Mouse (Mus musculus) bone marrow macrophage, adult 2 months (primary cell): ENCODE measurements around the gene Trcg1. TPM values are rescaled to one million over a fixed set of nuclear protein-coding genes. Genes with fewer than 3 reads are reported as not detected.

Experiments used
- H3K27ac ChIP-seq: 2 replicates; pipeline ENCODE4 v1.5.1; 2012; ENCODE audit warnings: low read depth, low read length; ENCODE audit not compliant: insufficient read depth
- H3K4me1 ChIP-seq: 2 replicates; pipeline ENCODE4 v1.6.1; 2012; ENCODE audit warnings: low read length; ENCODE audit not compliant: control insufficient read depth, insufficient read depth
- H3K4me3 ChIP-seq: 2 replicates; pipeline ENCODE4 v1.5.1; 2012; ENCODE audit warnings: mild to moderate bottlenecking, low read length, moderate library complexity; ENCODE audit not compliant: insufficient read depth
- CTCF ChIP-seq: IDR thresholded peaks from 2 replicates; pipeline ENCODE4 v1.5.1; 2012; ENCODE audit warnings: low read depth, mild to moderate bottlenecking, low read length, moderate library complexity
- POLR2A ChIP-seq: IDR thresholded peaks from 2 replicates; pipeline ENCODE4 v1.6.1; 2012; ENCODE audit warnings: mild to moderate bottlenecking, low read depth, low read length, borderline replicate concordance
- polyA plus RNA-seq: library from polyadenylated mRNA; stranded (reverse); fragments of >200 nt; gene quantifications from 2 replicates; pipeline ENCODE4 v1.2.4, GENCODE M21; 2012; ENCODE audit not compliant: missing spikeins, insufficient read depth, insufficient read length

Gene Trcg1
- polyA plus RNA-seq, 1 experiment = not detected

GRCm38 (mm10) chr9:57270399-57270798 is 34.0 kb downstream of the Trcg1 start:
- no peak overlapping the region for H3K27ac ChIP-seq
- TF ChIP-seq CTCF = no peak
- TF ChIP-seq POLR2A = no peak
- peaks cover 69% of the 10 kb centered on the region for H3K4me1 ChIP-seq
- H3K4me3 ChIP-seq = no peak overlapping the region

DNA sequence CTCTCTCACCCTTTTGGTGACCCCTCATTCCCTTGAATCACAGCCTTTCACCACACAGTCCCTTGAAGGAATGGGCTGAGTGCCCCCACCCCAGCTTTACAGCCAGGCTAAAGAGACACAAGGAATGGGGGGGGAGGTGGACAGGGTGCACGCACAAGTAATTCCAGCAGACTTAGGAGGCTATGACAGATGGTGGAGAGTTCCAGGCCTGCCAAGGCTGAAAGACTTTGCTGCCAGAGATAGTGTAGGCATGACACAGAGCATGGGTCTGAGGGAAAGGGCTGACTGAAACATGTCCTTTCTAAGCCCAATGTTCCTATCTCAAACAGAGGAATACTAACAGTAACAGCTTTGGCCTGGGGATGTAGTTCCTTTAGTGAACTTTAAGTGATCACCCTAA is 34.7 kb downstream of the Trcg1 start:
- H3K27ac ChIP-seq = no peak overlapping the region
- H3K4me3 ChIP-seq = no peak overlapping the region
- H3K4me1 ChIP-seq = peaks cover 62% of the 10 kb centered on the region
- TF ChIP-seq POLR2A = no peak

- Histone ChIP-seq H3K4me1 (peaks cover 56% of the 10 kb centered on the region), H3K4me3 (no peak overlapping the region), H3K27ac (no peak overlapping the region)
- TF ChIP-seq POLR2A (no peak), CTCF (no peak)
Observed at GRCm38 (mm10) chr9:57271837-57272562, 35.6 kb downstream of the Trcg1 start.

- TF ChIP-seq POLR2A (no peak), CTCF (0 out of 2 replicates have a peak, but pooled peaks have one; percentile 24)
- peaks cover 55% of the 10 kb centered on the region for H3K4me1 ChIP-seq
- no peak overlapping the region for H3K27ac ChIP-seq
- no peak overlapping the region for H3K4me3 ChIP-seq
Observed at GRCm38 (mm10) chr9:57272902-57273804, 36.8 kb downstream of the Trcg1 start.

- no peak for TF ChIP-seq POLR2A
- TF ChIP-seq CTCF = no peak
- Histone ChIP-seq H3K4me1 (peaks cover 55% of the 10 kb centered on the region), H3K27ac (no peak overlapping the region), H3K4me3 (no peak overlapping the region)
Observed at GRCm38 (mm10) chr9:57273805-57274494, 37.6 kb downstream of the Trcg1 start.

GRCm38 (mm10) chr9:57276311-57276710 is 40.0 kb downstream of the Trcg1 start:
- H3K4me1 ChIP-seq = peaks cover 49% of the 10 kb centered on the region
- TF ChIP-seq CTCF = no peak
- TF ChIP-seq POLR2A = no peak

GRCm38 (mm10) chr9:57278268-57278667 is 41.9 kb downstream of the Trcg1 start:
- H3K4me1 ChIP-seq = peaks cover 33% of the 10 kb centered on the region
- H3K4me3 ChIP-seq = no peak overlapping the region
- H3K27ac ChIP-seq = peak overlapping the region; percentile 39
- no peak for TF ChIP-seq POLR2A
- no peak for TF ChIP-seq CTCF

More at GRCm38 (mm10) chr9:57276311-57276710, 40.0 kb downstream of the Trcg1 start:
- Histone ChIP-seq H3K27ac (no peak overlapping the region), H3K4me3 (no peak overlapping the region)

GRCm38 (mm10) chr9:57279441-57279840 is 43.1 kb downstream of the Trcg1 start:
- no peak overlapping the region for H3K4me3 ChIP-seq
- peaks cover 22% of the 10 kb centered on the region for H3K4me1 ChIP-seq
- no peak for TF ChIP-seq POLR2A
- TF ChIP-seq CTCF = no peak
- no peak overlapping the region for H3K27ac ChIP-seq

GRCm38 (mm10) chr9:57281549-57281948 is 45.2 kb downstream of the Trcg1 start:
- TF ChIP-seq CTCF = no peak
- no peak for TF ChIP-seq POLR2A
- Histone ChIP-seq H3K4me3 (no peak overlapping the region), H3K4me1 (peaks cover 21% of the 10 kb centered on the region), H3K27ac (no peak overlapping the region)

DNA sequence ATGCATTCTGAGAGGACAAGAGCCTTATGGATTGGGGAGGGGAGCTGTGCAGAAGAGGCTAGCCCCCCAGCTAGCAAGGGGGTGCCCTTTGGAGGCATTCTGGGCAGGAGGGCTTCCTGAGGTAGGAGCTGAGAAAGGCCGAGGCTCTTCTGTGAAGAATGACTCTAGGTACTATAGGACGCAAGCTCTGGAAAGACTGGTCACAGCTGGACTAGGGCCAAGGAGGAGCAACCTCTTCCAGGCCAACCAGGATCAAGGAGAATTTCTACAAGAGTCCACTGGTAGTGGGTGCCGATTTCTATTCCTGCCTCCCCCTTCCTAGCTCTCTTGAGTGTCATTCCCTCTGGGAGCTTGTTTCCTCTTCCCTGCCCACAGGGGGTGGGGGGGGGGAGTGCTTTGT is 46.3 kb downstream of the Trcg1 start:
- Histone ChIP-seq H3K4me1 (peaks cover 14% of the 10 kb centered on the region), H3K27ac (no peak overlapping the region), H3K4me3 (no peak overlapping the region)
- TF ChIP-seq CTCF = no peak
- no peak for TF ChIP-seq POLR2A

GRCm38 (mm10) chr9:57283311-57283710 is 47.0 kb downstream of the Trcg1 start:
- Histone ChIP-seq H3K4me3 (no peak overlapping the region), H3K4me1 (peaks cover 8% of the 10 kb centered on the region), H3K27ac (no peak overlapping the region)
- TF ChIP-seq CTCF = no peak
- no peak for TF ChIP-seq POLR2A
